Mouse (Mus musculus) yolk sac, embryonic 10.5 days (tissue): ENCODE data around the gene Prss21.
"Not testable (repeated sequence)": the region's sequence is repeated elsewhere in the genome, so short reads cannot be mapped to it uniquely, and the experiment has no call there.

ENCODE experiments used
- DNase-seq: peaks from one replicate; pipeline ENCODE4 v3.0.0-alpha.2; 2017; ENCODE audit warnings: low spot score

Prss21 gene

DNA sequence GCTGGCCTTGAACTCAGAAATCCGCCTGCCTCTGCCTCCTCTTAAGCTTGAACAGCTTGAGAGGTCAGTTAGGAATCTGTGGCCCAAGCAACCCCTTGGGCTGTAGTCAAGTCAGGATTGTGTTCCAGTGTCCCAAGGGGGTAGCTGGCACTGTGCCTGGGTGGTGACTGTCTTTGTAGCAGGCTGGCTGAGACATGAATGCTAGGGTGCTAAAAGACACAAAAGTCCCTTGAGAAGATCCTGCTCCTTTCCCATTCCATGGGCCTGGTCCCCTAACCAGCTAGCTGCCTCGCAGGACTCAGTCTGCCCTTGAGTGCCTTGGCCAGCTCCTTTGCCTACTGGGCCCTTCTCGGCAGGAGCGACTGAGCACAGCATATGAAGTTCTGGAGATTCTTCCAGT lies 4.9 kb upstream of the Prss21 start:
- no peak for DNase-seq

- DNase-seq: no peak
These were observed 657 bp downstream of the Prss21 start for GRCm38 (mm10) chr17:23868513-23868912.

DNA sequence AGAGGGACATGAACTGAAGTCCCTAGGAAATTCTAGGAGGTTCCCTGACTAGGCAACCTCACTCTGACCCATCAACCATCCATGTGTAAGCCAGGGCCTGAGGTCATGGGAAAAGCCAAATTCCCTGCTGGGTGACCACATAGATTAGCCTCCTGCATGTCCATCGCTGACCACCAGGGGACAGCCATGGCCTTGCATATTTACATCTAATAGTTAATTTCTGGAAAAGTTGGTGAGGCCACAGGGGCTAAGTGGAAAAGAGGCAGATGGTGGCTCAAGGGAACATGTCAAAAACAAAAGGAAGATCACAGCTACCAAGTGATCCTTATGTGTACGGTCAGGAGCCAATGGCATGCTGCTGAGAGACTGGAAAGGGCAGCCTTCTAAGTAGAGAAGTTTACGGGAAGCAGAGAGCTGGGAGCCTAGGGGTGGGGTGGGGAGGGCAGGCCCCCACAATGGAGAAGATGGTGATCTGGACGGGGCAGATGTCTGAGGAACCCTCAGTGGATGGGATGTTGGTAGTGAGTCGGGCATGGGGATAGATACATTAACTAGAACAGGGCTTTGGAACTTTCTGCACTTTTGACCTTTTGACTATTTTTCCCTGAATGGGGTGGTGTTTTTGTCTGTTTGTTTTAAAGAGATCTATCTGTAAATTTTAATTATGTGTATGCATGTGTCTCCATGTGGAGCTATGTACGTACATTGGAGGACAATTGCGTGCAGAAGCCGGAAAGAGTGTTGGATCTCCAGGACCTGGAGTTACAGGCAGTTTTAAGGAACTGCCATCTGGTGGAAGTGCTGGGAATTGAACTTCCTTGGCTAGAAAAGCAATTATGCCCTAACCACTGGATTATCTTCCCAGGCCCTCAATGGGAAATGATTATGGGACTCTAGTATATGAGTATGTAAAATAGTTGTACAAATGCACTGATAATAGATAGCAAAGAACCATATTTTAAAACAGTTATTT lies 6.3 kb downstream of the Prss21 start:
- DNase-seq: peak; percentile 28

DNA sequence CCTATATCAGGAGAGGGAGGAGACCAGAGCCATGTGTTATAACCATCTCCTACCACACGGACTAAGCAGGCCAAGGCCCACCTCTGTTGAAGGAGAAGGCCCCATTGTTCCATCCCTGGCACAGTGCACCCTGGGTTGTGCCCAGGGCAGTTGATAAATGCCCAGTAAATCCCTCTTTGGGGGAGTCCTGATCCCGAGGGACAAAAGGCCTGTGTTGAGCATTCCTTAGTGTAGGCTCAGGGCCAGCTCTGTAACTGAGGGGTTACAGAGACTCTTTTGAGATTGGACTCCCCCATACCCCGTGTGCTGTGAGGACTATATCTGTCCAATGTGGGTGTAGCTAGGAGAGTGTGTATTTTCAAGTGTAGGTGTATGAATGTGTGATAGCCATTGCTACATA lies 8.9 kb downstream of the Prss21 start:
- DNase-seq: no peak

DNA sequence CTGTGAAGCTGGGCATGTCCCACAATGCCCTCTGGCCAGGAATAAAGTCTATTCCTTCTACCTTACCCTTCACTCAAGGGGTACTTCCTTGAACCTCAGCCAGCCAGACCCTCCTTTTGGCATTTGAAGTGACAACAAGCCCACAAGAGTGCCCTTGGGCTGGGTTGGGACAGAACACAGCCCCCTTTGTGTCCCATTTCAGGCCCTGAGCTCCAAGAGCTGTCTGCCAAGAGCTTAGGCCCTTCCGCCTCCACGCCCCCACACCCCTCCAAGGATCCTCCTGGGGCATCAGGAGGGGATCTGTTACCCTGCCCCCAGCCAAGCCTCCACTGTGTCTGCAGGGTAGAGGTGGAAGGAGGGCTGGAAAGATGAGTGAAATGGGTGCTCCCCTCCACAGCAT lies 9.3 kb downstream of the Prss21 start:
- no peak for DNase-seq

GRCm38 (mm10) chr17:23880576-23880975 lies 12.7 kb downstream of the Prss21 start, which contains the start of the genes Dcpp1 and Dcpp2:
Dcpp1 (plus strand) TSS chr17:23880876.
Dcpp2 (plus strand) TSS chr17:23880880.
- not testable (repeated sequence) for DNase-seq

DNA sequence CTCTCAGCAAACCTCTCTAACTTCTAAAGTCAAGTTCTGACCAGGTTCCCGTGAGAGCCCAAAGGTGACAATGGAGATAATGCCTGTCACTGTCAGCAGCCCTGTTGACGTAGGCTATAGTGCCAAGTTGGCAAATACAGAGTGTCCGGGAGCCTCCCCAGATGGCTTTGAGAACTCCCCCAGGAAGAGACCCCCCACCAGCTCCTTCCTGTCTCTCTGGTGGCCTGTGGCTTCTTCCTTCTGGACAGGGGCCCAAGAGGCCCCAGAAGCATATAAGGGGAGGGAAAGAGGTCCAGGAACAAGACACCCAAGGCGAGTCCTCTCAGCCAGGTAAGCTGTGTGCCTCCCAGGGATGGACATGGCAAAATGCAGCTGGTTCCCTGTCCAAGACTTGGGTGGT lies 49.3 kb downstream of the Prss21 start, which contains the start of gene Dcpp3:
Gene Dcpp3 (plus strand): TSS at position 301 of the 400 bp plus-strand sequence.
- not testable (repeated sequence) for DNase-seq
